Comparison of ENCODE assay signal across 21 mouse cellular contexts in the genomic region with DNA sequence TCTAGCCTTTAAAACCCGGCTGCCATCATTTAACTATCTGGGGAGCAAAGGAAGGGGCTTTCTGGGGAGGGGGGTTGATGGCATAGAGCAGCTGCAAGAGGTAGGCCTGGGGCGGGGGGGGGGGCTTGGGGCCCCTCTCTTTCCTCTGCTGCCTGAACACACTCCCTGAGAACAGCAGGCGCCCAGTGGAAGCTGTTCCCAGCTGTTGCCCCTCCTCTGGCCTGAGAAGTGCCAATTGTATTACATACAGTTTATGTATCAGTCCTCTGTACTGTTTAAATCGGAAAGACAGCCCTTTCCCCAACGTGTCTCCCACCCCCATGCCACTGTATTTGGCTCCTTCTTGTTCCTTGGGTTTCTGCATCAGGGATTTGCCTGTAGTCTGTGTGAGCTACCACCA. TPM values are rescaled to one million over a fixed set of nuclear protein-coding genes. Genes with fewer than 3 reads are reported as not detected.
DNase-seq lines count a peak whose midpoint lies in the region; ATAC-seq lines count a peak whose summit lies in the region.
"Had no signal": no experiment of that assay in that cellular context is flagged by ENCODE, and none has a peak within 500 bp of the region (broad histone marks: within the 10 kb centered on the region; RNA-seq: fewer than 3 reads in every experiment).

No protein-coding gene starts in this region.

- peaks cover 37% of the 10 kb centered on the region for H3K4me1 ChIP-seq in hindbrain, embryonic 12.5 days
- peaks cover 9% of the 10 kb centered on the region for H3K4me1 ChIP-seq in hindbrain, embryonic 14.5 days (replicated peaks; ENCODE audit: control insufficient read depth, insufficient read depth, low read length)
- H3K4me1 ChIP-seq in midbrain, embryonic 10.5 days = peaks cover 54% of the 10 kb centered on the region
- H3K4me1 ChIP-seq in midbrain, embryonic 13.5 days (replicated peaks) = peaks cover 39% of the 10 kb centered on the region
- H3K4me1 ChIP-seq in intestine, embryonic 15.5 days (replicated peaks) = peaks cover 39% of the 10 kb centered on the region
- peaks cover 40% of the 10 kb centered on the region for H3K4me1 ChIP-seq in stomach, embryonic 15.5 days

- no peaks in the 10 kb centered on the region for H3K27me3 ChIP-seq in hindbrain, embryonic 12.5 days
- no peaks in the 10 kb centered on the region for H3K27me3 ChIP-seq in hindbrain, embryonic 14.5 days (ENCODE audit: control insufficient read depth, insufficient read depth, low read length)
- no peaks in the 10 kb centered on the region for H3K27me3 ChIP-seq in midbrain, embryonic 10.5 days (ENCODE audit: low read depth, poor library complexity, severe bottlenecking)
- H3K27me3 ChIP-seq in midbrain, embryonic 13.5 days = no peaks in the 10 kb centered on the region
- H3K27me3 ChIP-seq in intestine, embryonic 15.5 days (replicated peaks) = no peaks in the 10 kb centered on the region
- H3K27me3 ChIP-seq in stomach, embryonic 15.5 days (replicated peaks) = no peaks in the 10 kb centered on the region

- no peak for DNase-seq in hindbrain, embryonic 14.5 days (ENCODE audit: low spot score)
- no peak for DNase-seq in midbrain, embryonic 10.5 days (ENCODE audit: low spot score)
- DNase-seq in right cerebral cortex, adult 18-20 months = no peak
- DNase-seq: cerebellum, postnatal 14 days; forebrain, postnatal 0 days; heart, adult 18-20 months; heart, postnatal 10 days; liver; lung, postnatal 14 days; thymus, adult 2 months had no signal

- 9% methylated on average over 5 of the region's 5 CpGs for WGBS in hindbrain, embryonic 12.5 days
- WGBS in hindbrain, embryonic 14.5 days = 32% methylated on average over 5 of the region's 5 CpGs
- WGBS in midbrain, embryonic 10.5 days = 26% methylated on average over 5 of the region's 5 CpGs
- WGBS in midbrain, embryonic 13.5 days = 18% methylated on average over 5 of the region's 5 CpGs
- 31% methylated on average over 4 of the region's 5 CpGs for WGBS in intestine, embryonic 15.5 days
- WGBS in stomach, embryonic 15.5 days = 19% methylated on average over 5 of the region's 5 CpGs

- no peak overlapping the region for H3K4me2 ChIP-seq in hindbrain, embryonic 12.5 days (replicated peaks)
- no peak overlapping the region for H3K4me2 ChIP-seq in hindbrain, embryonic 14.5 days (replicated peaks)
- no peak overlapping the region for H3K4me2 ChIP-seq in midbrain, embryonic 13.5 days (replicated peaks)
- no peak overlapping the region for H3K4me2 ChIP-seq in intestine, embryonic 15.5 days (replicated peaks)
- H3K4me2 ChIP-seq in stomach, embryonic 15.5 days = no peak overlapping the region

- H3K9ac ChIP-seq in hindbrain, embryonic 12.5 days = no peak overlapping the region; the same call in 1 of the 2 replicates
- H3K9ac ChIP-seq in hindbrain, embryonic 14.5 days = no peak overlapping the region
- no peak overlapping the region for H3K9ac ChIP-seq in midbrain, embryonic 13.5 days (replicated peaks)
- no peak overlapping the region for H3K9ac ChIP-seq in intestine, embryonic 15.5 days
- H3K9ac ChIP-seq in stomach, embryonic 15.5 days = no peak overlapping the region
- H3K9ac ChIP-seq: forebrain, postnatal 0 days had no signal

- H3K27ac ChIP-seq in hindbrain, embryonic 12.5 days = peak overlapping the region; percentile 73
- no peak overlapping the region for H3K27ac ChIP-seq in hindbrain, embryonic 14.5 days
- H3K27ac ChIP-seq in midbrain, embryonic 10.5 days (replicated peaks) = peak overlapping the region; percentile 83
- no peak overlapping the region for H3K27ac ChIP-seq in midbrain, embryonic 13.5 days
- peak overlapping the region; percentile 2; the same call in 1 of the 2 replicates for H3K27ac ChIP-seq in intestine, embryonic 15.5 days
- peak overlapping the region; percentile 73 for H3K27ac ChIP-seq in stomach, embryonic 15.5 days

- no peaks in the 10 kb centered on the region for H3K9me3 ChIP-seq in hindbrain, embryonic 12.5 days (replicated peaks)
- no peaks in the 10 kb centered on the region for H3K9me3 ChIP-seq in hindbrain, embryonic 14.5 days (ENCODE audit: control insufficient read depth, low read length)
- no peaks in the 10 kb centered on the region for H3K9me3 ChIP-seq in midbrain, embryonic 10.5 days (replicated peaks)
- no peaks in the 10 kb centered on the region for H3K9me3 ChIP-seq in midbrain, embryonic 13.5 days
- no peaks in the 10 kb centered on the region for H3K9me3 ChIP-seq in intestine, embryonic 15.5 days
- H3K9me3 ChIP-seq in stomach, embryonic 15.5 days = no peaks in the 10 kb centered on the region

- no peak overlapping the region for H3K4me3 ChIP-seq in hindbrain, embryonic 12.5 days
- no peak overlapping the region for H3K4me3 ChIP-seq in hindbrain, embryonic 14.5 days (replicated peaks; ENCODE audit: low read length)
- H3K4me3 ChIP-seq in midbrain, embryonic 10.5 days = no peak overlapping the region
- no peak overlapping the region for H3K4me3 ChIP-seq in midbrain, embryonic 13.5 days (replicated peaks)
- no peak overlapping the region for H3K4me3 ChIP-seq in intestine, embryonic 15.5 days (replicated peaks)
- H3K4me3 ChIP-seq in stomach, embryonic 15.5 days (replicated peaks) = no peak overlapping the region
- H3K4me3 ChIP-seq: myocyte had no signal

- no peaks in the 10 kb centered on the region for H3K36me3 ChIP-seq in hindbrain, embryonic 12.5 days
- H3K36me3 ChIP-seq in hindbrain, embryonic 14.5 days (replicated peaks; ENCODE audit: control insufficient read depth, insufficient read depth) = no peaks in the 10 kb centered on the region
- H3K36me3 ChIP-seq in midbrain, embryonic 10.5 days = 0 out of 2 replicates have a peak, but pooled peaks cover 3% of the 10 kb centered on the region
- no peaks in the 10 kb centered on the region for H3K36me3 ChIP-seq in midbrain, embryonic 13.5 days
- H3K36me3 ChIP-seq in intestine, embryonic 15.5 days = no peaks in the 10 kb centered on the region
- H3K36me3 ChIP-seq in stomach, embryonic 15.5 days = no peaks in the 10 kb centered on the region

- ATAC-seq in hindbrain, embryonic 12.5 days (ENCODE audit: low FRiP score) = no peak
- no peak for ATAC-seq in hindbrain, embryonic 14.5 days (ENCODE audit: low FRiP score)
- no peak for ATAC-seq in midbrain, embryonic 13.5 days
- ATAC-seq in intestine, embryonic 15.5 days = no peak
- ATAC-seq in stomach, embryonic 15.5 days (ENCODE audit: insufficient read depth, low FRiP score, low read depth) = no peak
- no peak for ATAC-seq in erythroblast, adult 5-6 weeks (replicated peaks; ENCODE audit: low FRiP score, poor library complexity, severe bottlenecking)
- ATAC-seq: forebrain, postnatal 0 days; inflammation-experienced regulatory T-cells, adult 6 months had no signal

RNA-seq across cellular contexts. Expression of a gene that starts 17.9 kb away (rescaled TPM):
- polyA plus RNA-seq in hindbrain, embryonic 12.5 days (2016; fragmentation: Nextera tagmentation; extraction: Ambion mirVana) = 46.6 and 56.9 TPM in 2 replicates
- polyA plus RNA-seq in hindbrain, embryonic 14.5 days (2014; fragmentation: Nextera tagmentation; extraction: Ambion mirVana) = 43.8 and 47.9 TPM in 2 replicates
- polyA plus RNA-seq in midbrain, embryonic 10.5 days (2016; fragmentation: Nextera tagmentation; extraction: Ambion mirVana) = 66.1 and 76.5 TPM in 2 replicates
- polyA plus RNA-seq in midbrain, embryonic 13.5 days (2015; fragmentation: Nextera tagmentation; extraction: Ambion mirVana) = 49.5 and 50.5 TPM in 2 replicates
- polyA plus RNA-seq in intestine, embryonic 15.5 days (2015; fragmentation: Nextera tagmentation; extraction: Ambion mirVana) = 65.2 and 65.3 TPM in 2 replicates
- 45.3 and 53.9 TPM in 2 replicates for polyA plus RNA-seq in stomach, embryonic 15.5 days (2015; fragmentation: Nextera tagmentation; extraction: Ambion mirVana)
- 0.38 and 14.2 TPM in 2 replicates for total RNA-seq in erythroblast, adult 5-6 weeks (2015; ENCODE audit: low replicate concordance)
- 0.51 and 0.70 TPM in 2 replicates for total RNA-seq in erythroblast, adult 5-6 weeks (2017; ENCODE audit: low replicate concordance)

RNA-seq across cellular contexts. Expression of a gene that starts 37.3 kb away (rescaled TPM):
- polyA plus RNA-seq in hindbrain, embryonic 12.5 days (2016; fragmentation: Nextera tagmentation; extraction: Ambion mirVana) = 3.5 and 5.2 TPM in 2 replicates
- polyA plus RNA-seq in hindbrain, embryonic 14.5 days (2014; fragmentation: Nextera tagmentation; extraction: Ambion mirVana) = 5.5 and 7.6 TPM in 2 replicates
- 2.2 and 2.6 TPM in 2 replicates for polyA plus RNA-seq in midbrain, embryonic 10.5 days (2016; fragmentation: Nextera tagmentation; extraction: Ambion mirVana)
- polyA plus RNA-seq in midbrain, embryonic 13.5 days (2015; fragmentation: Nextera tagmentation; extraction: Ambion mirVana) = 4.5 and 5.9 TPM in 2 replicates
- polyA plus RNA-seq in intestine, embryonic 15.5 days (2015; fragmentation: Nextera tagmentation; extraction: Ambion mirVana) = 1.3 and 1.6 TPM in 2 replicates
- 2.3 and 2.6 TPM in 2 replicates for polyA plus RNA-seq in stomach, embryonic 15.5 days (2015; fragmentation: Nextera tagmentation; extraction: Ambion mirVana)
- not detected in 2 replicates for total RNA-seq in erythroblast, adult 5-6 weeks (2015; ENCODE audit: low replicate concordance)
- not detected in 2 replicates for total RNA-seq in erythroblast, adult 5-6 weeks (2017; ENCODE audit: low replicate concordance)
- total RNA-seq: gastrocnemius, adult 8-10 months; heart, adult 18-20 months; heart, postnatal 10 days; layer of hippocampus, postnatal 25 days had no signal
- polyA plus RNA-seq: inflammation-experienced regulatory T-cells, adult 6 months; large intestine, adult 2 months; spleen, adult 2 months; thymus, adult 2 months had no signal

RNA-seq across cellular contexts. Expression of a gene that starts 44.9 kb away (rescaled TPM):
- polyA plus RNA-seq in hindbrain, embryonic 12.5 days (2016; fragmentation: Nextera tagmentation; extraction: Ambion mirVana) = 31.9 and 32.2 TPM in 2 replicates
- 45.3 and 46.0 TPM in 2 replicates for polyA plus RNA-seq in hindbrain, embryonic 14.5 days (2014; fragmentation: Nextera tagmentation; extraction: Ambion mirVana)
- 13.2 and 18.5 TPM in 2 replicates for polyA plus RNA-seq in midbrain, embryonic 10.5 days (2016; fragmentation: Nextera tagmentation; extraction: Ambion mirVana)
- 30.3 and 30.9 TPM in 2 replicates for polyA plus RNA-seq in midbrain, embryonic 13.5 days (2015; fragmentation: Nextera tagmentation; extraction: Ambion mirVana)
- 8.3 and 8.6 TPM in 2 replicates for polyA plus RNA-seq in intestine, embryonic 15.5 days (2015; fragmentation: Nextera tagmentation; extraction: Ambion mirVana)
- 9.7 and 11.4 TPM in 2 replicates for polyA plus RNA-seq in stomach, embryonic 15.5 days (2015; fragmentation: Nextera tagmentation; extraction: Ambion mirVana)
- total RNA-seq in erythroblast, adult 5-6 weeks (2015; ENCODE audit: low replicate concordance) = 3.8 and 4.0 TPM in 2 replicates
- 3.8 and 3.9 TPM in 2 replicates for total RNA-seq in erythroblast, adult 5-6 weeks (2017; ENCODE audit: low replicate concordance)

Comparison
In these comparisons a context has a peak if more than half of its experiments do, and no peak if none do; other contexts are left out.
1. H3K27ac ChIP-seq: peak in hindbrain, embryonic 12.5 days (single experiment), midbrain, embryonic 10.5 days (single experiment), intestine, embryonic 15.5 days (single experiment) and stomach, embryonic 15.5 days (single experiment); none in hindbrain, embryonic 14.5 days (single experiment) and midbrain, embryonic 13.5 days (single experiment).